Mouse (Mus musculus) C2C12 (cell line): Measurements from ENCODE around the gene Inafm1. TPM values are rescaled to one million over a fixed set of nuclear protein-coding genes. Genes with fewer than 3 reads are reported as not detected.
A peak's percentile ranks its signal among the peaks of the same experiment; 100 is the strongest.

ENCODE experiments used
- H3K27me3 ChIP-seq: one replicate; pipeline ENCODE4 v1.6.1; 2011; ENCODE audit not compliant: control insufficient read depth, insufficient read depth, insufficient read length
- H3K36me3 ChIP-seq: one replicate; pipeline ENCODE4 v1.6.1; 2011; ENCODE audit not compliant: control insufficient read depth, insufficient read depth
- H3K4me3 ChIP-seq: one replicate; pipeline ENCODE4 v1.5.1; 2011; ENCODE audit warnings: mild to moderate bottlenecking, control low read depth; ENCODE audit not compliant: poor library complexity, insufficient read depth, severe bottlenecking
- H3K79me2 ChIP-seq: one replicate; pipeline ENCODE4 v1.6.1; 2011; ENCODE audit not compliant: control insufficient read depth, insufficient read depth
- H3K79me3 ChIP-seq: one replicate; pipeline ENCODE4 v1.6.1; 2011; ENCODE audit warnings: low read depth, control low read depth
- H3ac ChIP-seq: one replicate; pipeline ENCODE3; 2011; ENCODE audit warnings: low read depth; ENCODE audit not compliant: control insufficient read depth, insufficient read length
- CEBPB ChIP-seq: IDR thresholded peaks from one replicate; pipeline ENCODE4 v1.6.1; 2011; ENCODE audit warnings: low read depth, mild to moderate bottlenecking, control low read depth, moderate library complexity
- CTCF ChIP-seq: IDR thresholded peaks from one replicate; pipeline ENCODE4 v1.5.1; 2011; ENCODE audit not compliant: control insufficient read depth, insufficient read depth, insufficient read length
- FOSL1 ChIP-seq: IDR thresholded peaks from one replicate; pipeline ENCODE4 v1.8.0; 2011; ENCODE audit warnings: mild to moderate bottlenecking, low read length; ENCODE audit not compliant: poor library complexity, insufficient read depth, severe bottlenecking
- MAX ChIP-seq: IDR thresholded peaks from one replicate; pipeline ENCODE4 v1.6.1; 2011; ENCODE audit warnings: mild to moderate bottlenecking, control low read depth
- MYOD1 ChIP-seq: IDR thresholded peaks from one replicate; pipeline ENCODE4 v1.6.1; 2011; ENCODE audit warnings: low read depth; ENCODE audit not compliant: control insufficient read depth, insufficient read length
- MYOG ChIP-seq: IDR thresholded peaks from one replicate; pipeline ENCODE4 v1.6.1; 2011; ENCODE audit not compliant: control insufficient read depth, insufficient read length; ENCODE audit errors: extremely low read depth
- USF1 ChIP-seq: IDR thresholded peaks from one replicate; pipeline ENCODE4 v1.6.1; 2011; ENCODE audit warnings: low read depth, mild to moderate bottlenecking, control low read depth, moderate library complexity
- polyA plus RNA-seq: library from polyadenylated mRNA; unstranded; fragments of >200 nt; fragmentation: generic; extraction: Trizol; gene quantifications from one replicate; pipeline ENCODE4 v1.2.1, GENCODE M21; 2012; ENCODE audit warnings: missing spikeins

The Inafm1 gene
- polyA plus RNA-seq, 1 experiment: 11.7 TPM

DNA sequence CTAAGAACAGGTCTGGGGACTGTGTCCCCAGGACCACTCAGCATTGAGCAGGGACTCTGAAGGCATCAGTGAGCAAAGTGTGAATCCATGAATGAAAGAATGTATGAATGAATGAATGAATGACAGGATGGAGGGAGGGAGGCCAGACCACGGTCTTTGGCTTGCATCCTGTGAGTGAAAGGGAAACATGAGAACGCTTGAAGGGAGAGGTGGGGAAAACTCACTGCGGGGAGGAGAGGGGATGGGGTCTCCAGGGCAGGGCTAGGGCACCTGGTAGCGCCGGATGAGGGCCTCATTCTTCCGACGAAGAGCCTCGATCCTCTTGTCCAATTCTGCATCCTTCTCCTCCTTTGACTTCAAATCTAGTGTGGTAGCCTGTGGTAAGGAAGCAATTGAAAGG, 10.6 kb upstream of the Inafm1 start:
- no peak for TF ChIP-seq MAX
- no peak for TF ChIP-seq USF1
- TF ChIP-seq MYOD1: no peak
- TF ChIP-seq CTCF: no peak
- TF ChIP-seq CEBPB: no peak
- TF ChIP-seq MYOG: no peak
- TF ChIP-seq FOSL1: no peak
- Histone ChIP-seq H3K4me3 (no peak overlapping the region), H3K36me3 (peaks cover 29% of the 10 kb centered on the region), H3K79me3 (peaks cover 13% of the 10 kb centered on the region), H3ac (no peak overlapping the region), H3K27me3 (no peaks in the 10 kb centered on the region), H3K79me2 (peaks cover 23% of the 10 kb centered on the region)

DNA sequence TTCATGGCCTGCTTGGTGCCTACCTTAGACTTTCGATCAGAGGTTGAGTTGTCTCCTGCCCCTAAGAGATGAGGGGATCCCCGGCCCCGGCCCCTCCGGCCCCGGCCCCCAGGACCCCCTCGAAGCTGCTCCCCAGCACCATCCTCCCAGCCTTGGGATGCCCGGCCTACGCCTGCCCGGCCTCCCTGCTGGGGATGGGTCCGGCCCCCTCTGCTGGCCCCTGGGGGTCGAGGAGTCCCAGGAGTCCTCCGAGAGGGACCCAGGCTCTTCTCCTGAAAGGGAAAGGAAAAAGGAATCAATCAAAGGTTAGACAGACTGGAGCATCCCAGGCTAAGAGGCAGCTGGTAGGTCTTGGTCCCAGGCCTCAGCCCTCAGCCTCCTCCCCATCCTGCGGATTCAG, 8.9 kb upstream of the Inafm1 start:
- Histone ChIP-seq H3K79me2 (peaks cover 23% of the 10 kb centered on the region), H3K4me3 (no peak overlapping the region), H3ac (no peak overlapping the region), H3K79me3 (peaks cover 13% of the 10 kb centered on the region), H3K27me3 (no peaks in the 10 kb centered on the region), H3K36me3 (peaks cover 33% of the 10 kb centered on the region)
- no peak for TF ChIP-seq MYOG
- TF ChIP-seq MAX: no peak
- TF ChIP-seq USF1: no peak
- no peak for TF ChIP-seq CTCF
- no peak for TF ChIP-seq FOSL1
- no peak for TF ChIP-seq CEBPB
- no peak for TF ChIP-seq MYOD1

DNA sequence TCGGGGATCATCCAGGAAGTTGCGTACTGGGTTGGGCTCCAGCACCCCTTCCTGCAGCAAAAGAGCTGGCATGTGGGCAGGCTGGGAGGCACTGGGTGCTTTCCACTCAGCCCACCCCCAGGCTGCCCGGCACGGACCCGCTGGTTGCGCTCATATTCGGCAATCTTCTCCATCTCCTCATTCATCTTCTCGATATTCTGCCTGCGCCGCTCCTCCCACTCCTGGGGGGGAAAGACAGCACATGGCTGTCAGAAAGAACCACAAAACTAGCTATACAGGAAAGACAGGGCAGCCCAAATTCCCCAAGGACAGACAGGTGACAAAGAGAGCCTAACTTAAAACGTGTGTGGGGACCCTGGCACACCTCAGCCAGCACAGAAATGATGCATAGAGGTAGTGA, 7.3 kb upstream of the Inafm1 start:
- no peak overlapping the region for H3K4me3 ChIP-seq
- H3K79me2 ChIP-seq: peaks cover 23% of the 10 kb centered on the region
- no peak overlapping the region for H3ac ChIP-seq
- H3K36me3 ChIP-seq: peaks cover 33% of the 10 kb centered on the region
- peaks cover 13% of the 10 kb centered on the region for H3K79me3 ChIP-seq
- TF ChIP-seq USF1 (no peak), FOSL1 (no peak), MAX (no peak), CEBPB (no peak), MYOG (no peak), CTCF (no peak), MYOD1 (no peak)
- no peaks in the 10 kb centered on the region for H3K27me3 ChIP-seq

DNA sequence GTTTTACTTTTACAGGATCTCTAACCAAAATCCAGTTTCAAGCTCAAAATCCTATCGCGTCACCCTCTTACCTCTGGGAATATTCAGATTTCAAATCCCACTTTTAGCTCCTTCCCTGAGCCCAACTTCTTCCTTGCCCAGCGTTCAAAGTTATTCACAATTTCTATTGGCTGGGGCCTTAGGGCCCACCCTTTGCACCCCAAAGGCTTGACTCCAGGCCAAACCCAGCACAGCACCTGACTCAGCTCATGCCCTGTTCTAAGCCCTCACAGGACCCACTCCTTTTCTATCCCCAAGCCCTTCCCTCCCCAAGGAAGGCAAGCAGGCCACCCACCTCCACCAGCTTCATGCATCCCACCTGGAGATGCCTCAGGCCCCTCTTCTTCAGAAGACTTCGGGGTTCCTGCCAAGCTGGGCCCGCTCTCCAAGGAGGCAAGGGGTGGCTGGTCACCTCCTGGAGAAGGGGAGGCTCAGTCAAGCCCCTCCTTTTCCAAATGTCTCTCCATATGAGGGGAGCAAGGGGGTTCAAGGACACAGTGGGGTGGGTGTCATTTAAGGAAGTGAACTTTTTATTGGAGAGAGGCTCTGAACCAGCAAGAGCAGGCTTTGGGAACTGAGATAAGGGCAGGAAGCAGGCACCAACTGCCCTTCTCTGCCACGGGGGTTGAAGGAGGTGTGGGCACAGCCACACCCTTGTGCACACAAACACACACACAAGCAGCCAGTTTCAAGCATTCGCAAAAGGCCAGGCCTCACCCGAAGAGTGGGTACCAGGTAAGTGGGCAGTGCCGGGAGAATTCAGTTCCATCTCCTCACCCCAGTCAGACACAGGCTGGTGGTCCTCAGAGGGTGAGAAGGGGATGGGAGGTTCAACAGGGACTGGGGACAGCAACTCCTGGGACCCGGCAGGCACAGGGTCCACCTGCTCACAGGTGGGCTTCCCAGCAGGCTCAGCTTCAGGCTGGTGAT, 1.8 kb upstream of the Inafm1 start:
- H3ac ChIP-seq: no peak overlapping the region
- H3K36me3 ChIP-seq: peaks cover 6% of the 10 kb centered on the region
- no peaks in the 10 kb centered on the region for H3K79me2 ChIP-seq
- TF ChIP-seq MYOD1: no peak
- no peak for TF ChIP-seq MAX
- TF ChIP-seq USF1: no peak
- no peak for TF ChIP-seq CEBPB
- no peak for TF ChIP-seq MYOG
- no peak for TF ChIP-seq CTCF
- TF ChIP-seq FOSL1: no peak
- no peaks in the 10 kb centered on the region for H3K27me3 ChIP-seq
- no peaks in the 10 kb centered on the region for H3K79me3 ChIP-seq
- no peak overlapping the region for H3K4me3 ChIP-seq

DNA sequence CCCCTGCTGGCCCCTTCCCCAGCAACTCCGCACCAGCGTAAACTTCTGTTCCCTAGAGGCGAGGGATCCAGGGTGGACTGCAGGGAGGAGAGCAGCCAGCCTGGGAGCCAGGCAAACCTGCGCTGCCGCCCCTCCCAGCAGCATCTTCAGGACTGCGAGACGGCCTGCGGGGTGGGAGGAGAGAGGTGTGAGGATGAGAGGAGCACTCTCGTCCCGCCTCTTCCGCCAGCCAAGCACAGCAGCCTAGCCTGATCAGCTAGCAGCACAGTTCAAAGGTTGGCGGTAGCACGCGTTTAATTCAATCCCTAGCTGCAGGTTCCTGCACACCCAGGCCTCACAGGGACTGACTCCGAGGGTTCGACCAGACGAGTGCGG, 336 bp upstream of the Inafm1 start:
- peak overlapping the region; percentile 14 for H3K4me3 ChIP-seq
- H3K79me2 ChIP-seq: no peaks in the 10 kb centered on the region
- H3K79me3 ChIP-seq: no peaks in the 10 kb centered on the region
- H3K27me3 ChIP-seq: no peaks in the 10 kb centered on the region
- peak overlapping the region; percentile 43 for H3ac ChIP-seq
- TF ChIP-seq USF1: no peak
- no peak for TF ChIP-seq MYOG
- no peak for TF ChIP-seq CEBPB
- TF ChIP-seq MYOD1: no peak
- no peak for TF ChIP-seq MAX
- TF ChIP-seq FOSL1: no peak
- TF ChIP-seq CTCF: no peak
- peaks cover 2% of the 10 kb centered on the region for H3K36me3 ChIP-seq
